ENCODE assay signal across 8 mouse cellular contexts in genomic region chr14:48169970-48170369, GRCm38 (mm10). TPM values are rescaled to one million over a fixed set of nuclear protein-coding genes. Genes with fewer than 3 reads are reported as not detected.
DNase-seq lines count a peak whose midpoint lies in the region; ATAC-seq and TF ChIP-seq lines count a peak whose summit lies in the region.

No protein-coding gene starts in this region.

- H3K27ac ChIP-seq in hindbrain, embryonic 11.5 days (ENCODE audit: low read depth, low read length), result no peak overlapping the region; the same call in 1 of the 2 replicates
- no peak overlapping the region for H3K27ac ChIP-seq in hindbrain, embryonic 12.5 days
- no peak overlapping the region for H3K27ac ChIP-seq in stomach, postnatal 0 days (replicated peaks)

- no peaks in the 10 kb centered on the region for H3K36me3 ChIP-seq in hindbrain, embryonic 11.5 days (ENCODE audit: control insufficient read depth, insufficient read depth, low read length)
- no peaks in the 10 kb centered on the region for H3K36me3 ChIP-seq in hindbrain, embryonic 12.5 days
- no peaks in the 10 kb centered on the region for H3K36me3 ChIP-seq in stomach, postnatal 0 days (ENCODE audit: control insufficient read depth, insufficient read depth, low read length)

- H3K4me3 ChIP-seq in hindbrain, embryonic 11.5 days (ENCODE audit: low read depth, low read length), result no peak overlapping the region
- no peak overlapping the region for H3K4me3 ChIP-seq in hindbrain, embryonic 12.5 days
- no peak overlapping the region for H3K4me3 ChIP-seq in stomach, postnatal 0 days (ENCODE audit: low read depth, low read length)

- peak; percentile 34; the same call in 1 of the 2 replicates for ATAC-seq in hindbrain, embryonic 11.5 days (ENCODE audit: low FRiP score)
- ATAC-seq in hindbrain, embryonic 12.5 days (ENCODE audit: low FRiP score), result no peak; the same call in 1 of the 2 replicates
- ATAC-seq in stomach, postnatal 0 days (ENCODE audit: low FRiP score, low TSS enrichment), result no peak

- no peak overlapping the region for H3K9ac ChIP-seq in hindbrain, embryonic 11.5 days (ENCODE audit: low read depth, low read length)
- H3K9ac ChIP-seq in hindbrain, embryonic 12.5 days, result no peak overlapping the region
- H3K9ac ChIP-seq in stomach, postnatal 0 days (ENCODE audit: low read length), result no peak overlapping the region

- DNase-seq in hindbrain, embryonic 11.5 days (ENCODE audit: low spot score), result peak; percentile 81
- DNase-seq in urinary bladder, postnatal 25 days (ENCODE audit: low spot score), result peak; percentile 50
- no peak for DNase-seq in urinary bladder, postnatal 10 days (ENCODE audit: low spot score)
- peak; percentile 82 for DNase-seq in embryo, embryonic 11 days
- peak; percentile 80 to 82 for DNase-seq in kidney, postnatal 4 days
- peak; percentile 61 for DNase-seq in stomach, postnatal 0 days (ENCODE audit: low spot score)
- no peak for DNase-seq in frontal cortex, postnatal 10 days (ENCODE audit: low spot score in 2 of 2)

- H3K9me3 ChIP-seq in hindbrain, embryonic 11.5 days (ENCODE audit: control insufficient read depth, low read length), result no peaks in the 10 kb centered on the region
- H3K9me3 ChIP-seq in hindbrain, embryonic 12.5 days (replicated peaks), result no peaks in the 10 kb centered on the region
- no peaks in the 10 kb centered on the region for H3K9me3 ChIP-seq in stomach, postnatal 0 days (ENCODE audit: control insufficient read depth, low read length)

- TF ChIP-seq EP300 in stomach, postnatal 0 days (optimal IDR thresholded peaks at IDR 0.05), result no peak

- no peak overlapping the region for H3K4me2 ChIP-seq in hindbrain, embryonic 11.5 days (replicated peaks; ENCODE audit: low read depth, low read length)
- H3K4me2 ChIP-seq in hindbrain, embryonic 12.5 days (replicated peaks), result no peak overlapping the region
- no peak overlapping the region for H3K4me2 ChIP-seq in stomach, postnatal 0 days (replicated peaks; ENCODE audit: low read depth)

- peaks cover 7% of the 10 kb centered on the region for H3K4me1 ChIP-seq in hindbrain, embryonic 11.5 days (replicated peaks; ENCODE audit: control insufficient read depth, insufficient read depth, low read length)
- peaks cover 21% of the 10 kb centered on the region for H3K4me1 ChIP-seq in hindbrain, embryonic 12.5 days
- peaks cover 3% of the 10 kb centered on the region for H3K4me1 ChIP-seq in stomach, postnatal 0 days (replicated peaks; ENCODE audit: control insufficient read depth, insufficient read depth)

- peak; percentile 82 for TF ChIP-seq CTCF in stomach, postnatal 0 days (IDR thresholded peaks at IDR 0.05; ENCODE audit: low read depth)

- H3K27me3 ChIP-seq in hindbrain, embryonic 11.5 days (ENCODE audit: control insufficient read depth, insufficient read depth, low read length), result no peaks in the 10 kb centered on the region
- no peaks in the 10 kb centered on the region for H3K27me3 ChIP-seq in hindbrain, embryonic 12.5 days
- no peaks in the 10 kb centered on the region for H3K27me3 ChIP-seq in stomach, postnatal 0 days (ENCODE audit: control insufficient read depth, insufficient read depth, low read length)

- 54% methylated on average over 7 of the region's 7 CpGs for WGBS in hindbrain, embryonic 11.5 days
- WGBS in hindbrain, embryonic 12.5 days, result 53% methylated on average over 7 of the region's 7 CpGs
- 64% methylated on average over 7 of the region's 7 CpGs for WGBS in stomach, postnatal 0 days

RNA-seq across cellular contexts. Expression of gene Peli2, which starts 49.3 kb away (rescaled TPM):
- 17.3 and 17.6 TPM in 2 replicates for polyA plus RNA-seq in hindbrain, embryonic 11.5 days (2014; fragmentation: Nextera tagmentation; extraction: Ambion mirVana)
- 15.3 and 18.0 TPM in 2 replicates for polyA plus RNA-seq in hindbrain, embryonic 12.5 days (2016; fragmentation: Nextera tagmentation; extraction: Ambion mirVana)
- 5.6 and 5.9 TPM in 2 replicates for polyA plus RNA-seq in stomach, postnatal 0 days (2015; fragmentation: Nextera tagmentation; extraction: Ambion mirVana)

Comparison
In these comparisons a context has a peak if more than half of its experiments do, and no peak if none do; other contexts are left out.
1. DNase-seq: peak in hindbrain, embryonic 11.5 days (single experiment), urinary bladder, postnatal 25 days (single experiment), embryo, embryonic 11 days (single experiment), kidney, postnatal 4 days (2 of 2) and stomach, postnatal 0 days (single experiment); none in urinary bladder, postnatal 10 days (single experiment) and frontal cortex, postnatal 10 days (0 of 2).